Mouse (Mus musculus): ENCODE data around the gene Vmn1r209.
"Not testable (repeated sequence)": the region's sequence is repeated elsewhere in the genome, so short reads cannot be mapped to it uniquely, and the experiment has no call there.

DNA sequence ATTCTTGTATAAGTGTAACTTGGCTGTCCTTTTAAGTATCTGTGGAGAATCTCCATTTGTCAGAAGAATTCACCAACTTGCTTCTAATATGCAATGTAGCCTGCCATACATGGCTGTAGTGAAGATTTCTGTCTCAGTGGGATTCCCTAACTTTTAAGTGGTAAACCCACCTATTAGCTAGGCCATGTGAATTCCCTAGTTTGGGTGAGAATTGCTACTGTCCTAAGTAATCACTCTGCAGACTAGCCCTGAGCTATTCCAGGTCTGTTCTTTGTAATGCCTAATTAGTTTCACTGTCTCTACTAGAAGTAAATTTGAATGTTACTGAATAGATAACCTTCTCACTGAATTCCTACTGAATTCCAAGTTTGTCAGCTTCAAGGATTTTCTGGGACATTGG, 25.3 kb downstream of the Vmn1r209 start:
- TF ChIP-seq CTCF (IDR thresholded peaks at IDR 0.05; ENCODE audit: borderline replicate concordance, extremely low read depth, insufficient read depth, insufficient read length); POLR2A (IDR thresholded peaks at IDR 0.05; ENCODE audit: borderline replicate concordance, extremely low read depth, insufficient read depth, insufficient read length, poor library complexity, severe bottlenecking): not testable (repeated sequence)
